Mouse (Mus musculus) neural tube, embryonic 13.5 days (tissue): Measurements from ENCODE around the gene Gsn. TPM values are rescaled to one million over a fixed set of nuclear protein-coding genes. Genes with fewer than 3 reads are reported as not detected.
A peak's percentile ranks its signal among the peaks of the same experiment; 100 is the strongest.

Source experiments
- ATAC-seq: fragments of 200-750 bp; cut with Nextera tagmentation; 2 replicates; pipeline ENCODE4 v1.8.0; 2017; ENCODE audit warnings: low read depth, mild to moderate bottlenecking, moderate TSS enrichment, moderate library complexity
- H3K27ac ChIP-seq: fragments of 300-500 bp; sonication (generic); replicated peaks from 2 replicates; pipeline ENCODE4 v1.5.1; 2015; ENCODE audit warnings: moderate library complexity, mild to moderate bottlenecking, inconsistent platforms
- H3K27me3 ChIP-seq: fragments of 300-500 bp; sonication (generic); 2 replicates; pipeline ENCODE4 v1.6.1; 2015; ENCODE audit warnings: mild to moderate bottlenecking, inconsistent platforms
- H3K36me3 ChIP-seq: fragments of 300-500 bp; sonication (generic); 2 replicates; pipeline ENCODE4 v1.6.1; 2015; ENCODE audit warnings: mild to moderate bottlenecking, inconsistent platforms
- H3K4me1 ChIP-seq: fragments of 300-500 bp; sonication (generic); replicated peaks from 2 replicates; pipeline ENCODE4 v1.6.1; 2015; ENCODE audit warnings: inconsistent platforms
- H3K4me2 ChIP-seq: fragments of 300-500 bp; sonication (generic); 2 replicates; pipeline ENCODE4 v1.6.1; 2015; ENCODE audit warnings: inconsistent platforms, mild to moderate bottlenecking, moderate library complexity
- H3K4me3 ChIP-seq: fragments of 300-500 bp; sonication (generic); 2 replicates; pipeline ENCODE4 v1.5.1; 2015; ENCODE audit warnings: mild to moderate bottlenecking, inconsistent platforms
- H3K9ac ChIP-seq: fragments of 300-500 bp; sonication (generic); 2 replicates; pipeline ENCODE4 v1.6.1; 2015; ENCODE audit warnings: moderate library complexity, mild to moderate bottlenecking, inconsistent platforms
- H3K9me3 ChIP-seq: fragments of 300-500 bp; sonication (generic); 2 replicates; pipeline ENCODE4 v1.6.1; 2016; ENCODE audit warnings: inconsistent platforms
- WGBS: fragments of 180-500 bp; shearing (Covaris S2); methylation state at CpG from one replicate; pipeline ENCODE4 v1.1.7; 2015; 5-methylcytosine and 5-hydroxymethylcytosine counted together
- polyA plus RNA-seq: library from polyadenylated mRNA; unstranded; fragments of >200 nt; fragmentation: Nextera tagmentation; extraction: Ambion mirVana; gene quantifications from 2 replicates; pipeline ENCODE4 v1.2.1, GENCODE M21; 2015

The Gsn gene
- polyA plus RNA-seq, 1 experiment from 2014 or later, result 38.4 TPM

DNA sequence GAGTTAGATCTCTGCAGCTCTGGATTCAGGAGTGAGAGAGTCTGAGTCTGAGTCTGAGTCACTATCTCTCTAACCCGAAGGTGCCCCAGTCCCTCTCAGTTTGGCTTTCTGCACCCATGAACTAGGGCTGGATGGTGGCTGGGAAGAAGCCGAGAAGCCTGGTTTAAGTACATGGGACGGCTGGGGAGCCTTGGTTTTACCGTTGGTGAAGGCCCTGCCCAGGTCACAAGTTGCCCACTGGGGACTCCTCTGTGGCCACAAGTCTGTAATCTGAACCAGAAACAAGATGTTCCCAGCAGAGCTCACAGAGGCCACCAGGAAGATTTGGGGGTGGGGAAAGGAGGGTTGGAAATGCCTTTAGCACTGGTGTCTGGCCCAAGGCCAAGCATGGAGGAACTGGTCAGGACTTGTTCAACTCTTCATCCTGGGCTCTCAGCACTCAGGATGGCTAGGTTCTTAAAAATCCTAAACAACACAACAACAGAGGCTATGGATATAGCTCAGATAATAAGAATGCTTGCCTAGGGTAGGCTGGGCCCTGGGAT, 13.6 kb downstream of the Gsn start:
- no peaks in the 10 kb centered on the region for H3K27me3 ChIP-seq
- ATAC-seq, result no peak
- 80% methylated on average over 4 of the region's 4 CpGs for WGBS
- H3K36me3 ChIP-seq, result no peaks in the 10 kb centered on the region
- H3K4me1 ChIP-seq, result peaks cover 24% of the 10 kb centered on the region
- H3K9ac ChIP-seq, result no peak overlapping the region
- H3K9me3 ChIP-seq, result no peaks in the 10 kb centered on the region
- no peak overlapping the region for H3K4me3 ChIP-seq
- H3K4me2 ChIP-seq, result no peak overlapping the region
- no peak overlapping the region for H3K27ac ChIP-seq

DNA sequence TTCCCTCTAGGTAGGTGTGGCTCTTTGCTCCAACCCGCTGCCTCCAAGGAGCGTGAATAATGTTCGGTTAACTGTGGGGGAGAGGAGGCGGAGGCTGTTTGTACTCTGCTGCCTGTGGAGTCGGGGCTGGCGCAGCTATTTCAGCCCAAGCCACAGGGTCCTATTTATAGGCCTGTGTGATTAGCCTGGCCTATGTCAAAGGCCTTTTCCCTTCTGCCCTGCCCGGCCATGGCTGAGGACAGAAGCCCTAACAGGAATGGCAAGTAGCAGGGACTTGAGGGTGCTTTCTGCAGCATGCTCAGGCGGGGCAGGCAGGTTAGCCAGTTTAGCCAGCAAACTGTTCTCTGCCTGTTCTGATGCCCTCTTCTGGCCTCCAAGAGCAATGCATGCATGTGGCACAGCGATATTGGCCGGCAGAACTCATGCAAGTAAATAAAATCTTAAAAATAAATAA, 14.4 kb downstream of the Gsn start:
- Histone ChIP-seq H3K27ac (no peak overlapping the region), H3K9me3 (no peaks in the 10 kb centered on the region), H3K9ac (no peak overlapping the region), H3K4me3 (no peak overlapping the region), H3K4me2 (peak overlapping the region; percentile 38), H3K36me3 (no peaks in the 10 kb centered on the region), H3K27me3 (no peaks in the 10 kb centered on the region), H3K4me1 (peaks cover 24% of the 10 kb centered on the region)
- peak; percentile 29; the same call in 1 of the 2 replicates for ATAC-seq
- WGBS, result 11% methylated on average over 10 of the region's 10 CpGs

GRCm38 (mm10) chr2:35271817-35272216, 15.6 kb downstream of the Gsn start:
- Histone ChIP-seq H3K4me1 (peaks cover 24% of the 10 kb centered on the region), H3K27me3 (no peaks in the 10 kb centered on the region), H3K36me3 (no peaks in the 10 kb centered on the region), H3K4me2 (no peak overlapping the region), H3K27ac (no peak overlapping the region), H3K9me3 (no peaks in the 10 kb centered on the region), H3K9ac (no peak overlapping the region), H3K4me3 (no peak overlapping the region)
- no peak for ATAC-seq
- 81% methylated on average over 2 of the region's 2 CpGs for WGBS

DNA sequence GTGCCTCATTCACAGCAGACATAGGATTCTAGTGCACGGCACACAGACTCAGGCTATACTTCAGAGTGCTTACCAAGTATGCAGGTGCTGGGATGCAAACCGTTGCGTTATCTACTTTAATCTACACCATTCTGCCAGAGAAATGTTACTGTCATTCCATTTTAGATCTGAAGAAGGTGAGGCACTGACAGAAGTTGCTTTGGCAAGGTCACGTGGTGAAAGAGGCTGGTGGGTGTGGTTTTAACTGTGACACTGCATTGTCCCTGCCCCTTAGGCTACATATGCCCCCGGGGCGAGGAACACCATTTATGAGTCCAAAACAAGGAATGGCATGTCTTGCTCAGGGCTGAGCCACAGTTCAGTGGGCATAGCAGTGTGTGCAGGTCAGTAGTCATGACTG, 16.7 kb downstream of the Gsn start:
- no peak for ATAC-seq
- 84% methylated on average over 6 of the region's 6 CpGs for WGBS
- H3K27ac ChIP-seq, result no peak overlapping the region; the same call in 1 of the 2 replicates
- H3K9me3 ChIP-seq, result no peaks in the 10 kb centered on the region
- H3K9ac ChIP-seq, result no peak overlapping the region
- H3K4me2 ChIP-seq, result no peak overlapping the region
- H3K4me1 ChIP-seq, result peaks cover 24% of the 10 kb centered on the region
- H3K36me3 ChIP-seq, result no peaks in the 10 kb centered on the region
- H3K27me3 ChIP-seq, result no peaks in the 10 kb centered on the region
- no peak overlapping the region for H3K4me3 ChIP-seq

DNA sequence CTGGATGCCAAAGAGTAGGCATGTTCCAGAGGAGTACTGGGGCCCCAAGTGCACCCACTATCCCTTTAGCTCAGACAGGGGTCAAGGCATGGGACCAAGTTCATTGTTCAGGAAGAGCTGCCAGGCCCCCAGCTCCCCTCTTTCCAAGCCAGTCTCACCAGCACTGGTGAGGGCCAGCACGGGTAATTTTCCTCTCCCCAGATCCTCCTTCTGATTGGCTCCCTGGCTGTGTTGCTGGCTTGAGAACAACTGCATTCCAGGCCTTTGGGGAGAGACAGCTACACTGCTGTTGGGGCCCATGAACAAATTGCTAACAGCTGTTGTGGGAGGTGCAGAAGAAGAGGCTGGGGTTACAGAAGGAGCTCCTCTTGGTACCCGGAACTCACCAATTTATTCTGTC, 17.4 kb downstream of the Gsn start:
- no peak overlapping the region for H3K4me2 ChIP-seq
- WGBS, result 39% methylated on average over 2 of the region's 2 CpGs
- H3K36me3 ChIP-seq, result no peaks in the 10 kb centered on the region
- H3K9me3 ChIP-seq, result no peaks in the 10 kb centered on the region
- peak overlapping the region; percentile 23; the same call in 1 of the 2 replicates for H3K27ac ChIP-seq
- peaks cover 24% of the 10 kb centered on the region for H3K4me1 ChIP-seq
- H3K9ac ChIP-seq, result no peak overlapping the region
- H3K4me3 ChIP-seq, result no peak overlapping the region
- no peak for ATAC-seq
- no peaks in the 10 kb centered on the region for H3K27me3 ChIP-seq

GRCm38 (mm10) chr2:35277686-35278085, 21.5 kb downstream of the Gsn start:
- H3K4me1 ChIP-seq, result peaks cover 19% of the 10 kb centered on the region
- H3K9me3 ChIP-seq, result no peaks in the 10 kb centered on the region
- H3K27me3 ChIP-seq, result peaks cover 26% of the 10 kb centered on the region
- no peak overlapping the region for H3K4me3 ChIP-seq
- ATAC-seq, result no peak
- no peak overlapping the region for H3K4me2 ChIP-seq
- 81% methylated on average over 3 of the region's 3 CpGs for WGBS
- H3K9ac ChIP-seq, result no peak overlapping the region
- no peak overlapping the region for H3K27ac ChIP-seq
- no peaks in the 10 kb centered on the region for H3K36me3 ChIP-seq

- Histone ChIP-seq H3K9me3 (no peaks in the 10 kb centered on the region), H3K9ac (no peak overlapping the region), H3K4me2 (no peak overlapping the region), H3K4me3 (no peak overlapping the region), H3K27me3 (peaks cover 35% of the 10 kb centered on the region), H3K27ac (no peak overlapping the region), H3K36me3 (no peaks in the 10 kb centered on the region), H3K4me1 (peaks cover 11% of the 10 kb centered on the region)
- WGBS, result 87% methylated on average over 7 of the region's 7 CpGs
- no peak for ATAC-seq
These were observed 22.4 kb downstream of the Gsn start for GRCm38 (mm10) chr2:35278371-35279210.

- Histone ChIP-seq H3K27me3 (peaks cover 45% of the 10 kb centered on the region), H3K4me2 (no peak overlapping the region), H3K9ac (no peak overlapping the region), H3K4me1 (peaks cover 7% of the 10 kb centered on the region), H3K36me3 (no peaks in the 10 kb centered on the region), H3K27ac (no peak overlapping the region), H3K9me3 (no peaks in the 10 kb centered on the region), H3K4me3 (no peak overlapping the region)
- no peak for ATAC-seq
- WGBS, result 53% methylated on average over 3 of the region's 3 CpGs
These were observed 23.8 kb downstream of the Gsn start for GRCm38 (mm10) chr2:35280001-35280400.

GRCm38 (mm10) chr2:35282214-35282613, 26.0 kb downstream of the Gsn start:
- Histone ChIP-seq H3K36me3 (no peaks in the 10 kb centered on the region), H3K4me1 (peaks cover 7% of the 10 kb centered on the region), H3K9ac (peak overlapping the region; percentile 45), H3K4me2 (peak overlapping the region; percentile 52), H3K27ac (no peak overlapping the region), H3K9me3 (no peaks in the 10 kb centered on the region), H3K27me3 (peaks cover 45% of the 10 kb centered on the region), H3K4me3 (peak overlapping the region; percentile 28)
- WGBS, result 3% methylated on average over 32 of the region's 32 CpGs
- no peak for ATAC-seq

- ATAC-seq, result no peak
- Histone ChIP-seq H3K36me3 (no peaks in the 10 kb centered on the region), H3K9ac (no peak overlapping the region), H3K4me1 (peaks cover 7% of the 10 kb centered on the region), H3K27ac (no peak overlapping the region), H3K27me3 (peaks cover 45% of the 10 kb centered on the region), H3K4me2 (no peak overlapping the region), H3K4me3 (no peak overlapping the region), H3K9me3 (no peaks in the 10 kb centered on the region)
- 91% methylated on average over 4 of the region's 4 CpGs for whole genome bisulfite sequencing
These were observed 27.8 kb downstream of the Gsn start for GRCm38 (mm10) chr2:35283997-35284396.

DNA sequence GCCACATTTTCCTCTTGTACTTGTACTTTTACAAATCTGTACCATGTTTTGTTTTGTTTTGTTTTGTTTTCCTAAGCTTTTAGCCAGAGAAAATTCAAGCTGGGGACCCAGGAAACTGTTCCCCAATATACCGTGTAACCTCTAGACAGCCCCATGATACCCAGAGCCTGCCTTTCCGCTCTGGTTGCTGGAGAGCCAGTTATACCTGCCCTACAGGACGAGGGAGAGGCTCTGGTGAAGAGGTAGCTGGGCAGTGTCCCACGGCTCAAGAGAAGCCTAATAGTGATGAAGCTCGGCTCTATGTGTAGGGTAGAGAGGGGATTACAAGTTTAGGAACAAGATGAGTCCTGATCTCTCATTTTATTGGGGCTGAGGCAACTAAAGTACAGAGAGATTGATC, 29.0 kb downstream of the Gsn start:
- WGBS, result 85% methylated on average over 5 of the region's 5 CpGs
- Histone ChIP-seq H3K9ac (no peak overlapping the region), H3K4me1 (peaks cover 7% of the 10 kb centered on the region), H3K9me3 (no peaks in the 10 kb centered on the region), H3K27ac (no peak overlapping the region), H3K27me3 (peaks cover 43% of the 10 kb centered on the region), H3K4me2 (no peak overlapping the region), H3K4me3 (no peak overlapping the region), H3K36me3 (no peaks in the 10 kb centered on the region)
- ATAC-seq, result no peak

GRCm38 (mm10) chr2:35287017-35287620, 30.9 kb downstream of the Gsn start:
- Histone ChIP-seq H3K27me3 (peaks cover 24% of the 10 kb centered on the region), H3K4me2 (no peak overlapping the region), H3K9ac (no peak overlapping the region), H3K4me1 (peaks cover 6% of the 10 kb centered on the region), H3K36me3 (no peaks in the 10 kb centered on the region), H3K27ac (no peak overlapping the region), H3K9me3 (no peaks in the 10 kb centered on the region), H3K4me3 (no peak overlapping the region)
- 81% methylated on average over 12 of the region's 12 CpGs for WGBS
- no peak for ATAC-seq
